Mouse (Mus musculus) lung, adult 2 months (tissue): ENCODE measurements around the gene Ackr1. TPM values are rescaled to one million over a fixed set of nuclear protein-coding genes. Genes with fewer than 3 reads are reported as not detected.

Source experiments
- DNase-seq: peaks from one replicate; pipeline ENCODE4 v3.0.0; 2022
- H3K4me1 ChIP-seq: fragments of 200-500 bp; 2 replicates; pipeline ENCODE4 v1.6.1; 2011; ENCODE audit warnings: low read length; ENCODE audit not compliant: control insufficient read depth, insufficient read depth
- H3K4me3 ChIP-seq: fragments of 200-500 bp; replicated peaks from 2 replicates; pipeline ENCODE3; 2011; ENCODE audit warnings: low read depth, mild to moderate bottlenecking, control low read depth, low read length; ENCODE audit errors: extremely low read depth
- CTCF ChIP-seq: fragments of 200-500 bp; IDR thresholded peaks from 2 replicates; pipeline ENCODE4 v1.5.1; 2011; ENCODE audit warnings: mild to moderate bottlenecking, low read length, control low read depth; ENCODE audit not compliant: insufficient read depth
- POLR2A ChIP-seq: fragments of 200-500 bp; IDR thresholded peaks from 2 replicates; pipeline ENCODE4 v1.6.1; 2011; ENCODE audit warnings: low read depth, mild to moderate bottlenecking, control low read depth, low read length, borderline replicate concordance; ENCODE audit errors: extremely low read depth
- WGBS: fragments of 180-500 bp; shearing (Covaris S2); methylation state at CpG from one replicate; pipeline ENCODE4 v1.1.7; 2018; 5-methylcytosine and 5-hydroxymethylcytosine counted together
- polyA plus RNA-seq: library from polyadenylated mRNA; depleted of rRNA; stranded (reverse); fragments of >200 nt; gene quantifications from 2 replicates; pipeline ENCODE4 v1.2.3, GENCODE M21; 2012; rRNA removed

Gene Ackr1
- polyA plus RNA-seq = 2.2 and 2.3 TPM in 2 replicates

DNA sequence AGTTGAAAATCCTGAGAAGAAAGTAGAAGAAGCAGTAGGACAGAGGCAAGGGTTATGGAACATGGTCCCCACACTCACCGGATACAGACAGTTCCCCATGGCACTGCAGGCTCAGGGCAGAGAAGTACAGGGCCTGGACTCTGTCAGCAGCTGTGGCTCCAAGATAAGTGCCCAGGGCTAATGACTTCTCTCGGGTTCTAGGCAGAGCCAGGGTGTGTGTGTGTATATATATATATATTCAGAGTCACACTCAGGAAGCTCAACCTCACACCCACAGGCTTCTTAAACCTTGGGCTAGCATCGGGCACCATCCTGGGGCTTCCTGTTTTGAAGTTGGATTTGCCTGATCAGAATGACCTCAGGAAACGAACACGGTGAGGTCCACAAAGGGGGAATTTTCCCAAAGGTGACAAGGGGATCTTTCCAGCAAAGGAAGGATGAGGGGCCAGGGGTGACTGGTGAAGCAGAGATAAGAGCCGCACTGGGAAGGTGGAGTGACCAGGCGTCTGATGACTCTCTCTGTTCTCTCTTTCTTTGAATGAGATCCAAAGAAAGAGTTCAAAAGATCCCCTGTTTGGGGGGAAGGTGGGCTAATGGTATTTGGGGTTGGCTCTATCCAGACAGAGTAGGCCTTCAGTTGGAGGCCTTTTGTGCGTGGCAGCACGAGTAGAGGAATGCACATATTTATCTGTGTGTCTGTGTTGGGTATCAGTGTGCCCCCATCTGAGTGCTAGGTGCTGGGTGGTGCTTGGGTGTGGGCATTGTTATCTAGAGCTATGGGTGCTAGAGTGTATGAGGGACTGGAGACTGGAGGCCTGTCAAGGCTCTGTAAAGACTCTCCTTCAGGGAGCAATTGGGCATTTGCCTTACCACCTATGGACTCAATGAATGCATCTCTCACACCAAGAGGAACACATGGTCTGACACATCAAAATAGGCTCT, at the start of gene Ackr1:
TSS of gene Ackr1 (minus strand) at position 439 of the 942 bp plus-strand sequence.
- no peak for TF ChIP-seq POLR2A
- no peak for TF ChIP-seq CTCF
- WGBS = 35% methylated on average over 9 of the region's 9 CpGs
- Histone ChIP-seq H3K4me1 (no peaks in the 10 kb centered on the region), H3K4me3 (no peak within 1 kb of the TSS)
- no peak for DNase-seq

DNA sequence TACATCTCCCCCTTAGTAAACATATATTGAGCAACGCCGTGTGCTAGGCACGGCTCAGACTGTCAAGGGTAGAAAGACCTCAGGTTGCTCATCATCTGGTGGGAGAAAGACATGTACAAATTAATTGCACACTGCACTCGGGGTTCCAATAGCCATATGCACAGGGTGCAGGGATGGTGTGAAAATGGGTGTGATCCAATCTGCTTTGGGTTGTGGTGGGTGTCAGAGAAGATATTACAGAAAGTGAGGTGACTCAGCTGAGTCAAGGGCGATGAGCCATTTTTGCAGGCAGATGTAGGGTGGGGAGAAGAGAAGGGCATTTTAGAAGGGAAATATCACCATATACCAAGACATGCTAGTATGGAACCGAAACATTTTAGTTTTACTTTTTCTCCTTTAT, 47.9 kb upstream of the Ackr1 start:
- Histone ChIP-seq H3K4me1 (no peaks in the 10 kb centered on the region), H3K4me3 (no peak overlapping the region)
- no peak for DNase-seq
- no peak for TF ChIP-seq CTCF
- no peak for TF ChIP-seq POLR2A
- WGBS = 79% methylated on average over 6 of the region's 6 CpGs

DNA sequence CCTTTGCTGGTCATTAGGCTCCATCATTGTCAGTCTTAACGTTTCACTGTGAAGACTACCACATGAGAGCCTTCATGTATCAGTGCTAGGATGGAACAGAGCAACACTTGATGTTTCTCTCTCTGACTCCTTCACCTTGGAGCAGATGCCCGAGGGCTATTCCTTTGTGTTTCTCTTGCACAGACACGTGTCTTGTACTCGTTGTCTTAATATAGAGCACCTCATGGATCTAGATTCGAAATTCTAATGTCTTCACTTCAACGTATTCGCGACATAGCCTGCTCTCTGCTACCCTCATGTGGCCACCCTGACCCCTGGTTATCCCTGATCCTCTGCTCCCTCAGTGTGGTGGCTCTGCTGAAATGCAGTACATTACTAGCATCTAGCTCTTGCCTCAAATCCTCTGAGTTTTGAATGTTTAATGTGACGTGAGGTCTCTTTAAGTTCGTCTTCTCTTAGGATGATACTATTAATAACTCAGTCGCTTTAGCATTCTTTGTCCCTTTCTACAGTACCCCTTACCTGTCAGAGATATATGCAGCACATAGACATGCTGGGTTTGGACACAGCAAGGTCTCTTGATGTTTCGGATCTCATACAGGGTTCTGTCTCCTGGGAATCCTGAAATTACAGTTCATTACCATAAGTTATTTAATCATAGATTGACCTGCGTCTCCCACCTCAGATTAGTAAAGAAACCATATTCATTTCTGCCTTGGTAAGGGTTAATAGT, 44.0 kb upstream of the Ackr1 start:
- no peak for DNase-seq
- TF ChIP-seq CTCF (peak; percentile 64), POLR2A (no peak)
- Histone ChIP-seq H3K4me3 (no peak overlapping the region), H3K4me1 (no peaks in the 10 kb centered on the region)
- WGBS = 28% methylated on average over 13 of the region's 13 CpGs

DNA sequence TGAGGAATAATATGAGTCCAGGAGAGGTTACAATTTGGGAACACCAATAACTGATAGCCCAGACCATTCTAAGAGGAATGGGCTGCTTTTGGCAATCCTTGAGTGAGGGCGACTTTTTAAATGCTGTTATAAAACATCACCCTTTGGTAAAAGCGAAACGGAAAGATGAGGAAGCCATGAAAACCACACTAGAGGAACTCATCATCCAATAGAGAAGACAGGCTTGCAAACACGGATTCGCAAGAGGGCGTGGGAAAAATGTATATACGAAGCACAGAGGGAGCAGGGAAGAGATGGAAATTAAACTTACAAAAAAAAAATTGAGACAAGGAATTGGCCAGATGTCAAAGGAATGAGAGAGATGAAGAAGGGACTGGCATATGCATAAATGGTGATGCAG, 40.5 kb upstream of the Ackr1 start:
- DNase-seq = no peak
- 69% methylated on average over 7 of the region's 7 CpGs for WGBS
- H3K4me1 ChIP-seq = no peaks in the 10 kb centered on the region
- no peak overlapping the region for H3K4me3 ChIP-seq
- no peak for TF ChIP-seq POLR2A

DNA sequence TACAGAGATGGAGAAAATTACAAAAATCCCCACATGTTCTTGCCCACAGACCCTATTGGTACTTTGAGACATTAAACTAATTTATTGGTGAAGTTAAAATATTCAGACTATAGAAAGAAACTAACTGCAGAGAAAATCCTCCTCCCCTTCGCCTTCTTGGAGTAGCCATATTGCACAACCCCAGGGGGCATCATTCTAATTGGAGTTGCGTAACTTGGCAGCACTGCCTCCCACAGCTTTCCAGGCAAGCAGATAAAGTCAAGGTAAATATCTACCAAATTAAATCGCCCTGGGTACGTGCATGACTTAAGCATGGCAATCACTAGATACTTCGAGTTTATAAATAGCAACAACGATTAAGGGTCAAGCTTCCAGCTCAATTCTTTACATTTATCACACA, 38.0 kb upstream of the Ackr1 start:
- WGBS = 78% methylated on average over 6 of the region's 6 CpGs
- H3K4me1 ChIP-seq = no peaks in the 10 kb centered on the region
- TF ChIP-seq CTCF = no peak
- no peak for TF ChIP-seq POLR2A
- H3K4me3 ChIP-seq = no peak overlapping the region
- no peak for DNase-seq

DNA sequence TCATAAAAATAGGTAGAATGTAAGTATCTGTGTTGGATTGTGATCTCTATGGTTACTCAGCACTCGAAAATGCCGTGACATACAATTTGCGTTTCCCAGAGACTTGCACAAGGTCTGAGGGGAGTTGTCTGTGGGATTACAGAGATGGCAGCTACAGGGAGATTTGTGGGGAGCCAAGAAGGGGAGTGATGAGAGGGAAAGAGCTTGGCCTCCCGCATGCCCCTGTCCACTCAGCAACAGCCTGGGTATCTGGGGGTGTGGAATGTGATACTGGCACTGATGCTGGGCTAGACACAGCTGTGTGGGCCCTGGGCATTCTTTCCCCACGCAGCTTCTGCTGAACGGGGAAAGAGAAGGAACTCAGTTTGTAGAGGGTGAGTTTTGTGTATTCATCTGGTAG, 36.9 kb upstream of the Ackr1 start:
- no peaks in the 10 kb centered on the region for H3K4me1 ChIP-seq
- H3K4me3 ChIP-seq = no peak overlapping the region
- DNase-seq = no peak
- WGBS = 72% methylated on average over 6 of the region's 6 CpGs
- TF ChIP-seq POLR2A = no peak
- TF ChIP-seq CTCF = no peak

DNA sequence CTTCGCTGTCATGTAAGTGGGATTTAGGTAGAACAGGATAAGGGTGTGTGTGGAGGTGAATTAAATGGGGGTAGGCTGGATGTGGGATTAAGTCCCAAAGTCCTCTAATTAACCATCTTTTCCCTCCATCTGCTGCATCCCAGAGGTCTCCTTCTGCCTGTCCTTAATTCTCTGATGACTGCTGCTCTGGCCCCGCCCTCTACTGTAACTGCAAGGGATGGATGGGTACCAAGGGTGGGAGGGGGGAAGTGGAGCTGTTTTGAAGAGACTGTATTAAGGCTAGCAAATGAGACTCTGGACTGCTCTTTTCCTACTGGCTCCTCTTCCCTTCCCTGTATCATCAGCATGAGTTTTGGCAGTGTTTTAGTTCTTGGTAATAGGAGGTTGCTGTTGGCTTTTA, 36.1 kb upstream of the Ackr1 start:
- DNase-seq = no peak
- 54% methylated on average over 2 of the region's 2 CpGs for WGBS
- no peaks in the 10 kb centered on the region for H3K4me1 ChIP-seq
- TF ChIP-seq CTCF (no peak), POLR2A (no peak)
- H3K4me3 ChIP-seq = no peak overlapping the region

DNA sequence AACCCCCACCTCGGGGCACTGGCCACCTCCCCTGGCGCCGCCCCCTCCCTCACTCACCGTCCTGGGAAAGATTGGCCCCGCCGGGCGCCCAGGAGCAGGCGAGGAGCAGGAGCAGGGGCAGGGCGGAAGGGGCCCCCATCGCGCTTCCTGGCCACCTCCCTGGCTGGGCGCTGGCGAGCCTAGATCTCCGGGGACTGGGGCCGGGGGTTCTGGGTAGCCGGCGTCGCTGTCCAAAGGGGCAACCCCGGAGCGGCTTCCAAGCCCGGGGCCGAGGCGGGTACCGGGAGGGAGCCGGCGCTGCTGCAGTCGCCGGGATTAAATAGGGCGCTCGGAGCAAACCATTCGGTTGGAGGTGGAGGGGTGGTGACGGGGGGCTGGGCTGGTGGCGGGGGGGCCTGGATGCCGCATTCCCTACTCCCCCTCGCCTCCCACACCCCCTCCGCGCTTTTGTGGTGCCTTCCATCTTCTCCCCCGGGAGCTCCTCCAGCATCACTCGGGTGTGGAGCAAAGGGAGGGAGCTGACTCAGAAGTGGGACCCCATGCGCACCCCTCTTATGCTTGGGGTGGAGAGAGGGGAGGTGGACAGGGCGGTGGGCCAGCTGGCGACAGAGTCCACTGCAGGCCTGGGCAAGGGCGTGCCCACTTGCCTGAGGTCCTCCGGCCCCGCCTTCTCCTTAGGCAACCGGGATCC, 34.0 kb upstream of the Ackr1 start, which contains the start of gene Cadm3:
TSS of gene Cadm3 (minus strand) at position 340 of the 691 bp plus-strand sequence.
- under 1% methylated on average over 43 of the region's 46 CpGs for WGBS
- no peak for DNase-seq
- H3K4me3 ChIP-seq = no peak within 1 kb of the TSS

DNA sequence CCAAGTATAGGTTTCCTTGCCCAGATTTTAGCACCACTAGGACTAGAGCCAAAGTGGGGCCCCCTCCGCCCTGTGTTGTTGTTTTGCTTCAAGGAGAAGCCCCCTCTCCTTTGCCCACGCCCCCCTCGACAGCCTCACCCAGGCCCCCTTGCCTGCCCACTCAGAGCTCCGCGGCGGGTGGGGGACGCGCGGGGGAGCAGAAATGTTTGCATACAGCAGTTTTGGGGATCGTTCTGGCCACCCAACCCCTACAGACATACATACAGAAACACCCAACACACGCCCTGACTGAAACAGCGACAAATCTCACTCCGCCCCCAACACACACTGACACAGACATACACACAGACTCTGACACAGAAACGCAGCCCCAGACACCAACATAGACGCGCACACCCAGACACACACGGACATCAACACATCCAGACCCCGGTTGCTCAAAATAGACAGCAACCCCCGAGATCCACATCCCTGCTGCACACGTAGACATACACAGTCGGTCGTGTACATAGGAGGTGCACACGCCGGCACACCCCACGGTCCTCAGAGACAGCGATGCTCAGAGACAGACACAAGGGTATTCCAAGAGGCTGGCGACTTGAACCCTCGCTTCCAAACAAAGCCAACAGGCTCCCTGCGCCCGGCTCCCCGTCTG, 33.3 kb upstream of the Ackr1 start:
- WGBS = 1% methylated on average over 31 of the region's 31 CpGs
- Histone ChIP-seq H3K4me3 (no peak overlapping the region), H3K4me1 (no peaks in the 10 kb centered on the region)
- TF ChIP-seq POLR2A = no peak
- no peak for TF ChIP-seq CTCF
- DNase-seq = no peak

More for the DNA sequence above, 34.0 kb upstream of the Ackr1 start, which contains the start of gene Cadm3:
- no peaks in the 10 kb centered on the region for H3K4me1 ChIP-seq
- no peak for TF ChIP-seq CTCF
- no peak for TF ChIP-seq POLR2A
